Mouse (Mus musculus) gonadal fat pad, adult 2 months (tissue): ENCODE data around the gene D17Wsu92e. TPM values are rescaled to one million over a fixed set of nuclear protein-coding genes. Genes with fewer than 3 reads are reported as not detected.
"Not testable (repeated sequence)": the region's sequence is repeated elsewhere in the genome, so short reads cannot be mapped to it uniquely, and the experiment has no call there.

Source experiments
- DNase-seq: peaks from one replicate; pipeline ENCODE4 v3.0.0-alpha.2; 2012; ENCODE audit warnings: low read depth
- polyA plus RNA-seq: library from polyadenylated mRNA; depleted of rRNA; stranded (reverse); fragments of >200 nt; gene quantifications from 2 replicates; pipeline ENCODE4 v1.2.3, GENCODE M21; 2012; rRNA removed

The D17Wsu92e gene
- polyA plus RNA-seq, result 83.0 and 98.2 TPM in 2 replicates

DNA sequence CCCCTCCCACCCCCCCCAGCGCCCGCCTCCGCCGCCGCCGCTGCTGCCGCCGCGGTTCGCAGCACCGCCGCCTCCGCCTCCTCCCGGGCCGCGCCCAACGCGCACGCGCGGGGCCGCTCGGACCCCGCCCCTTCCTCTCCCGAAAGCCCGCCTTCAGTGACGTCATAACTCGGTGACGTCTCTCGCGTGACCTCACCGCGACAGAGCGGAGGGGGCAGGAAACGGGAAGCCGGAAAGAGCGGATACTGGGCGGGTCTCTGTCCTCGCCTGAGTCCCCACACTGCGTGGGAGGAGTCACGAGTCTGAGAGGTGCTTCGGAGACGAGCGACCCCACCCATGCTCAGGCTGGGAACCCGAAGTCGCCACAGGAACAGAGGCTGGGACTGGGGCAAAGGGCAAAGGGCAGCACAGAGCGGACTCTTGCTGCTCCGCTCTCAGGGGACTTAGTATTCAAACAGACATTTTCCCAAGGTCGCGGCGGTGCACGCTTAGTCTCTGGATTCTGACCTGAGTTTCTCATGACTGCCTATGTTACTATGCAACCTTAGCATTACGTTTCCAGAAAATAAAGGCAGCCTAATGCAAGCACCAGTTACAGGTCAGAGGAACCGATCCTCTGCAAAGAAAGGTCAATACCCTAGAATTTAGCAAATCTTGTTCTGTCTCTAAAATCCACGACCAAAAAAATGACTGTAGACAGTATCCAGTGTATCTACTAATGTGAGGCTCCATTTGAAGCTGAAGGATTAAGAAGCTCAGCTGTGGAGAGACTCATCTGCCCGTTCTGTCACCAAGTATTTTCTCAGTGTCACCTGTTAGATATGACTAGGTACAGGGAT lies at the start of gene D17Wsu92e:
TSS of gene D17Wsu92e (minus strand) at position 81 of the 839 bp plus-strand sequence.
- no peak for DNase-seq

DNA sequence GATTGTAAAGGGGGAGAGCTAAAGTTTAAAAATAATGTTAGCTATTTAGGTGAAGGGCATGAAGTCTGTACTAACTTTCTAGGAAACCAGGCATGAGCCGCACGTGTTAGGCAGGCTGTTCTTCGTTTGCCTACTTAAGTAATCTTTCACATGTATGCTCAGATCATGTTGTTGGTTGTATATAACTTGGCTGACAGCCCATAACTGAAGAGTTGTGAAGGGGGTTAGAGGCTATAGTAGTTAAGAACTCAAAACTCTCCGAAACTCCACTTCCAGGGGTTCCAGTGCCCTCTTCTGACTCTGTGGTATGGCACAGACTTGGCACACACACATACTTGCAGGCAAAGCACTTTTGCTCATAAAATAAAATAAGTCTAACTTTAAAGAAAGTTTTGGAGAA lies 46.3 kb upstream of the D17Wsu92e start:
- no peak for DNase-seq

- no peak for DNase-seq
These were observed 45.0 kb upstream of the D17Wsu92e start for GRCm38 (mm10) chr17:27865461-27865860.

- DNase-seq, result no peak
These were observed 38.7 kb upstream of the D17Wsu92e start for GRCm38 (mm10) chr17:27859131-27859530.

DNA sequence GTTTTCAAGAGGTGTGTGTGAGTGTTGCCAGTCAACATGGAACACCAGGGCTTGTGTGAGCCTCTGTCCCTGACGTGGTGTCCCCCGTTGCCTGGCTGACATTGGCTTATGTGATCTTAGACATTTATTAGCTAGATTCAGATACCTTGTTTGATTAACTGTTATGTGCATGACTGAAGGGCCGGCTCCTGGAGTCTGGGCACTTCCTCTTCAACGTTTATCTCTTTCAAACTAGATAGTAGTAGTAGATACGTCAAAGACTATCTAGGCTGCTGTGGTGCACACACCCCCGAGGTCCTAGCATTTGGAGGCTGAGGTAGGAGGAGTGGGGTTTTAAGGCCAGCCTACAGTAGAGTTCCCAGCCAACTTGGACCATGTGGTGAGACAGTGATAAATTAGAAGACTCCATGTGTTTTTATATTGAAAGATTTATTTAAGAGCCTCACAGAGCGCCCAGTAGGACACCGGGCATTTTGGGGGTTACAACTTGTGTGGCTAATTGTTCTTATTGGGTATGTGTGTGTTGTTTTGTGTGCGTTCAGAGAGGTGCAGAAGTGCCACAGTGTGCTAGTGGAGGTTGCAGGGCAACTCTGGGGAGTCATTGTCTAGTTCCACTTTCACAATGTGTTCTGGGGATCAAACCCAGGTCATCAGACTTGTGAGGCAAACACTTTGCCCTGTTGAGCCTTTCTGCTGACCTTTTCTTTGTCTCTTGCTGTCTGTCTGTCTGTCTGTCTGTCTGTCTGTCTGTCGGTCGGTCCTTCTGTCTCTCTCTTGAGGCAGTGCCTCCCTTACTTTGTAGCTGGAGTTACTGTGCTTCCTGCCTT lies 37.4 kb upstream of the D17Wsu92e start:
- no peak for DNase-seq

GRCm38 (mm10) chr17:27856798-27857648 lies 36.6 kb upstream of the D17Wsu92e start:
- no peak for DNase-seq

- DNase-seq, result no peak
These were observed 35.9 kb upstream of the D17Wsu92e start, which contains the start of gene Uhrf1bp1 for GRCm38 (mm10) chr17:27856265-27856797. Gene Uhrf1bp1, plus strand, starts transcription at chr17:27856441.

DNA sequence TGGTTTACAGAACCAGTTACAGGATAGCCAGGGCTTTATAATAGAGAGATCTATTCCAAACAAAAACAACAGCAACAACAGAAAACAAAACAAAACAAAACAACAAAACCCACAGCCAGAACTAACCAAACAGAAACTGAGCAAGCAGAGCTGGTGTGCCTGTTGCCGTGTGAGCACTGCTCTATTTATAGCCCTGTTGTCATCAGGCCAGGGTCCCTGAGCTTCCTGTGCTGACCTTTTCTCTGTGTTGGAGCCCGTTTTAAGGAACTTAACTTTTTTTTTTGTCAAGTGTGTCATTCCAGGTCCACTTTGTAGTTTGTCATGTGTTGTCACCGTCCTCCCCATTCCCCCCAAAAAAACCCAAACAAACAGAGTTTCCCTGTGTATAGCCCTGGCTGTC lies 30.6 kb upstream of the D17Wsu92e start:
- no peak for DNase-seq

- no peak for DNase-seq
These were observed 27.9 kb upstream of the D17Wsu92e start for GRCm38 (mm10) chr17:27848351-27848750.

GRCm38 (mm10) chr17:27839469-27840252 lies 19.2 kb upstream of the D17Wsu92e start:
- peak; percentile 84 for DNase-seq

DNA sequence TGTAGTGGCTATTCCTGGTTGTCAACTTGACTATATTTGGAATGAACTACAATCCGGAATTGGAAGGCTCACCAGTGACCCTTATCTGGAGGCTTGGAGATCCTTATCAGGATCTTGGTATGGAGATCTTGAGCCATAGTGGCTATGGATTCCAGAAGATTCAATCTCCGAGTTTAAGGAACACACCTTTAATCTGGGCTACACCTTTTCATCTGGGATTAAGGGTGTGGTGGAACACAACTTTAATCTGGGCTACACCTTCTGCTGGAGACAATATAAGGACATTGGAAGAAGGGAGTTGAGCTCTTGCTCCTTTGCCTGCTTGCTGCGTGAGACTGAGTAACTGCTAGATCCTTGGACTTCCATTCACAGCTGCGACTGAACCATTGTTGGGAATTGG lies 17.4 kb upstream of the D17Wsu92e start, which contains the start of gene Snrpc:
TSS of gene Snrpc (plus strand) at position 301 of the 400 bp plus-strand sequence.
- DNase-seq, result not testable (repeated sequence)

DNA sequence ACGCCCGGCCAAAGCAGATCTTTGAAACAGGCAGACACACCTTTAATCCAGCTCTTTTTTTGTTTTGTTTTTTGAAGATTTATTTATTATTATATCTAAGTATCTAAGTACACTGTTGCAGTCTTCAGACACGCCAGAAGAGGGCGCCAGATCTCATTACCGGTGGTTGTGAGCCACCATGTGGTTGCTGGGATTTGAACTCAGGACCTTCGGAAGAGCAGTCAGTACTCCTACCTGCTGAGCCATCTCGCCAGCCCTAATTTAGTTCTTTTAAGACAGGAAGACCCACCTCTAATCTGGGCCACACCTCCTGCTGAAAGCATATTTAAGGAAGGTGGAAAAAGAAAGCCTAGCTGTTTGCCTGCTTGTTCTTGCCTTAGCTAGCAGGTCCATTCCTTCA lies 10.0 kb upstream of the D17Wsu92e start:
- no peak for DNase-seq

- DNase-seq, result no peak
These were observed 7.1 kb upstream of the D17Wsu92e start for GRCm38 (mm10) chr17:27827511-27827910.

- no peak for DNase-seq
These were observed 6.5 kb upstream of the D17Wsu92e start for GRCm38 (mm10) chr17:27826908-27827383.

GRCm38 (mm10) chr17:27825984-27826905 lies 5.8 kb upstream of the D17Wsu92e start:
- no peak for DNase-seq

- DNase-seq, result no peak
These were observed 5.1 kb upstream of the D17Wsu92e start for GRCm38 (mm10) chr17:27825539-27825938.

DNA sequence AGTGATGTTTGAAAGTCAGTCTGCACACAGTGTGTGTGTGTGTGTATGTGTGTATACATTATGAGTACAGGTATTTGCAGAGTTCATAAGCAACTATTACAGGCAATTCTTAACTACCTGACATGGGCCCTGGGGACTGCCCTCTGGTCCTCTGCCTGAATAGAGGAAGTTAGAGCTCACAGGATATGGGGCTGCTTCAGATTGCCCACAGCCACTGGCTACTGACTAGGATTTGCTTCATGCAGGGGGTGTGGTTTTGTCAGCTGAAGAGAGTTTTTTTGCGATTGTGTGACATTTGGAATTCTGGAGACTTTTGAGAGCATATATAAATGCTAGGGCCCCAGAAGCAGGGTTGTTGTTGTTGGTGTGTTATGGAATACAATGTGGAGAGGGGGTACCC lies 4.5 kb upstream of the D17Wsu92e start:
- no peak for DNase-seq

DNA sequence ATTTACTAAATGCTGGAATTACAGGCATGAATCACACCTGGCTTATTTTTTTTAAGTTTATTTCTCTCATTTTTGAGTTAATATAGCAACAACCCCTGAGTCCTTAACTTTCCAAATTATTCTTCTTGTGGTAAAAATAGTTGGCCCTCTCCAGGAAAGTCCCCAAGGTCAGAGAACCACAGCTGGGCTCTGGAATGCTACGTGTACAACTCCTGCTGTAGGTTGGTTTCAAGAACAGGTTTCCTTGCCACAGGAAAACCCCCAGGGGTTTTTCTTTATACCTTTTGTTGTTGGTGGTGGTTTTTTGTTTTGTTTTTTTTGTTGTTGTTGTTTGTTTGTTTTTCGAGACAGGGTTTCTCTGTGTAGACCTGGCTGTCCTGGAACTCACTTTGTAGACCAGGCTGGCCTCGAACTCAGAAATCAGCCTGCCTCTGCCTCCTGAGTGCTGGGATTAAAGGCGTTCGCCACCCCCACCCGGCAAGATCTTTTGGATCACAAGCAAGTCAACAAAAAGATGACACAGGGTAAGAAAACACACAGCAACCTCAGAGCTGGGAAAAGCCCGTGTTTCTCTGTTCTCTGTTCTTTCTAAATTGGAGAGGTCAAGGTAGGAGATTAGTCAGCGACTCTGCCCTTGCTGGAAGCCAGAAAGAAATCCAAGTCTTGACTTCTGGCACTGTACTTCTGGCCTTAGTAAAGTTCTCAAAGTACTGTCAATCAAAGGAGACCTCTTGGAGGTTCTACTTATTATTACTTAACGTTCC lies 2.9 kb upstream of the D17Wsu92e start:
- no peak for DNase-seq
